Mouse (Mus musculus): ENCODE results near the gene Golga4. TPM values are rescaled to one million over a fixed set of nuclear protein-coding genes. Genes with fewer than 3 reads are reported as not detected.
A peak's percentile ranks its signal among the peaks of the same experiment; 100 is the strongest.

The Golga4 gene
- polyA plus RNA-seq, 1 experiment from 2014 or later = 48.5 TPM

DNA sequence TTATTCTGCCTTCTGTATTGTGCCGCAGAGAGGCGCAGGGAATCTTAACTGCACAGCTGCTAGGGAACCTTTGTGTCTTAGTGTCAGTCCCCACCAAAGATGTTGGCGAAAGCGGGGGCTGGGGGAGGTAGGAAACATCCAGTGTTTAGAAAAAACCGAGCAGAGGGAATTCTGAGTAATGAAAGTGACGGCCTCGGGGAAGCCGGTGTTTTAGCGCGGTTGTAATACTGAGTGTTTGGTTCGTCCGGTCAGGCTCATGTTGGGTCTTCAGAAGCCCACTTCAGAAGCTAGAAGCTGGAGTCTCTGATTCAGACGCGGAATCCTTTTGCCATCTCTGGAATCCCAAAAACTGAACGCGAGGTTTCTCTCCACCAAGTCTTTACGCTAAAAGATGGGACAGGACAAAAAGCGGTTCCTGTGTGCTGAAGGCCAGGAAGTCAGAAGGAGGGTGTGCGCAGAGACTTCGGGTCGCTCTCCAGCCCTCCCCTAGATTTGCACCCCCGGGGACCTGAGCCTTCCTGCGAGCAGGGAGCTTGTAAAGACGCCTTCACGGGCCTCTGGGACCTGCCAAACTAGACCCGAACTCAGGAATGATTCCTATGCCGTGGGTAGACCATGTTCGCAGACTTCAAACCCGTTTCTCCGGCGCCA lies 28.7 kb upstream of the Golga4 start:
- peaks cover 76% of the 10 kb centered on the region for H3K27me3 ChIP-seq (ENCODE audit: control insufficient read depth, insufficient read depth, low read length)
- under 1% methylated on average over 31 of the region's 31 CpGs for WGBS
- no peak overlapping the region for H3K27ac ChIP-seq (ENCODE audit: low read depth, low read length)
- peak; percentile 23; the same call in 1 of the 2 replicates for ATAC-seq (ENCODE audit: low FRiP score)
- H3K9me3 ChIP-seq (ENCODE audit: control insufficient read depth, low read length) = no peaks in the 10 kb centered on the region
- H3K4me3 ChIP-seq (ENCODE audit: low read depth, low read length) = peak overlapping the region; percentile 19
- peak overlapping the region; percentile 34 for H3K4me2 ChIP-seq
- peaks cover 15% of the 10 kb centered on the region for H3K4me1 ChIP-seq (ENCODE audit: control insufficient read depth, insufficient read depth, low read length)
- peak; percentile 96 for DNase-seq (ENCODE audit: low spot score, missing footprints)
- no peaks in the 10 kb centered on the region for H3K36me3 ChIP-seq (ENCODE audit: control insufficient read depth, insufficient read depth, low read length)
- no peak overlapping the region for H3K9ac ChIP-seq (ENCODE audit: low read length)

DNA sequence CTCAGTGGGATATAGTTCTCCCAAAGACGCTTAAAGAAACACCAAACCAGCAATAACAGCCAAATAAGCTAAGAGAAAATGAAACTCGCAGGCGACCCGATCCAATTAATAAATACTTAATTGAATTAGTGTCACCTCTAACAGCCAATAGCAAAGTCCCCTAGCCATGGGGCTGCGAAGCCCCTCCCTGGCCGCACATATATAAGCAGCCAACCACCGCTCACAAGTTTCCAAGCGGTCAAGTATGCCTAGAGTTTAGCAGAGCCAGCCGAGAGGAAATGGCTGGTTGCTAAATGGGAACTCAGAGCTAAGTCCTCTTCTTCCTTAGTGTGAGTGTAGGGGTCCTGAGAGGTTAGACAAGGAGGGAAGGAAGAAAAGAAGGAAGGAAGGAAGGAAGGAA lies 28.1 kb upstream of the Golga4 start, which contains the start of gene Eomes:
Gene Eomes, plus strand, starts transcription at position 252 of the 400 bp plus-strand sequence.
- WGBS = under 1% methylated on average over 9 of the region's 9 CpGs
- Histone ChIP-seq H3K27me3 (ENCODE audit: control insufficient read depth, insufficient read depth, low read length) (peaks cover 79% of the 10 kb centered on the region), H3K4me1 (ENCODE audit: control insufficient read depth, insufficient read depth, low read length) (peaks cover 15% of the 10 kb centered on the region), H3K27ac (ENCODE audit: low read depth, low read length) (no peak within 1 kb of the TSS), H3K36me3 (ENCODE audit: control insufficient read depth, insufficient read depth, low read length) (no peaks in the 10 kb centered on the region), H3K4me3 (ENCODE audit: low read depth, low read length) (peak within 1 kb of the TSS; percentile 36), H3K4me2 (peak within 1 kb of the TSS; percentile 42), H3K9me3 (ENCODE audit: control insufficient read depth, low read length) (no peaks in the 10 kb centered on the region), H3K9ac (ENCODE audit: low read length) (no peak within 1 kb of the TSS)
- DNase-seq (ENCODE audit: low spot score, missing footprints) (peak; percentile 92), ATAC-seq (ENCODE audit: low FRiP score) (no peak)

DNA sequence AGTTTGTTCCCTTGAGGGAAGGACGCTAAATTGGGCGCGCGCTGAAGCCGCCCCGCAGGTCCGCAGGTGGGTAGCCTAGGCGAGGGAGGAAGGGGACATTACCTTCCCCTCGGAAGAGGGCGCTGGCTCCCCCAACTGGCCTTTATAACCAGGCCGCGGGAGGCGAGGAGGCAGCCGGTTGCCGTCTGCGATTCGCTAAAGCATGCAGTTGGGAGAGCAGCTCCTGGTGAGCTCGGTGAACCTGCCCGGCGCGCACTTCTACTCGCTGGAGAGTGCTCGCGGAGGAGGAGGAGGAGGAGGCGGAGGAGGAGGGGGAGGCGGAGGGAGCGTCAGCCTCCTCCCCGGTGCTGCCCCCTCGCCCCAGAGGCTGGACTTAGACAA lies 27.6 kb upstream of the Golga4 start:
- WGBS = under 1% methylated on average over 27 of the region's 29 CpGs
- Histone ChIP-seq H3K4me3 (ENCODE audit: low read depth, low read length) (peak overlapping the region; percentile 36), H3K36me3 (ENCODE audit: control insufficient read depth, insufficient read depth, low read length) (no peaks in the 10 kb centered on the region), H3K27me3 (ENCODE audit: control insufficient read depth, insufficient read depth, low read length) (peaks cover 84% of the 10 kb centered on the region), H3K9ac (ENCODE audit: low read length) (no peak overlapping the region), H3K27ac (ENCODE audit: low read depth, low read length) (no peak overlapping the region), H3K9me3 (ENCODE audit: control insufficient read depth, low read length) (no peaks in the 10 kb centered on the region), H3K4me1 (ENCODE audit: control insufficient read depth, insufficient read depth, low read length) (peaks cover 15% of the 10 kb centered on the region), H3K4me2 (peak overlapping the region; percentile 42)
- ATAC-seq (ENCODE audit: low FRiP score) = no peak; the same call in none of the 2 replicates
- peak; percentile 94 for DNase-seq (ENCODE audit: low spot score, missing footprints)

DNA sequence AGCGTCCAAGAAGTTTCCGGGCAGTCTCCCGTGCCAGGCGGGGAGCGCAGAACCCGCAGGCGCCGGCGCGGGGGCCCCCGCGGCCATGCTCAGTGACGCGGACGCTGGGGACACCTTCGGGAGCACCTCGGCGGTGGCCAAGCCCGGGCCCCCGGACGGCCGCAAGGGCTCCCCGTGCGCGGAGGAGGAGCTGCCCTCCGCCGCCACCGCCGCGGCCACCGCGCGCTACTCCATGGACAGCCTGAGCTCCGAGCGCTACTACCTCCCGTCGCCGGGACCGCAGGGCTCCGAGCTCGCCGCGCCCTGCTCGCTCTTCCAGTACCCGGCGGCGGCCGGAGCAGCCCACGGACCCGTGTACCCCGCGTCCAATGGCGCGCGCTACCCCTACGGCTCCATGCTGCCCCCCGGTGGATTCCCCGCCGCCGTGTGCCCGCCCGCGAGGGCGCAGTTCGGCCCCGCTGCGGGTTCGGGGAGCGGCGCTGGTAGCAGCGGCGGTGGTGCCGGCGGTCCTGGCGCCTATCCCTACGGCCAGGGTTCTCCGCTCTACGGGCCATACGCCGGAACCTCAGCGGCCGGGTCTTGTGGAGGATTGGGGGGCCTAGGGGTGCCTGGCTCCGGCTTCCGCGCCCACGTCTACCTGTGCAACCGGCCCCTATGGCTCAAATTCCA lies 27.1 kb upstream of the Golga4 start:
- no peak overlapping the region for H3K9ac ChIP-seq (ENCODE audit: low read length)
- ATAC-seq (ENCODE audit: low FRiP score) = peak; percentile 71
- peak overlapping the region; percentile 36 for H3K4me3 ChIP-seq (ENCODE audit: low read depth, low read length)
- peak; percentile 95 for DNase-seq (ENCODE audit: low spot score, missing footprints)
- H3K9me3 ChIP-seq (ENCODE audit: control insufficient read depth, low read length) = no peaks in the 10 kb centered on the region
- WGBS = under 1% methylated on average over 71 of the region's 87 CpGs
- no peaks in the 10 kb centered on the region for H3K36me3 ChIP-seq (ENCODE audit: control insufficient read depth, insufficient read depth, low read length)
- peak overlapping the region; percentile 42 for H3K4me2 ChIP-seq
- peaks cover 89% of the 10 kb centered on the region for H3K27me3 ChIP-seq (ENCODE audit: control insufficient read depth, insufficient read depth, low read length)
- peaks cover 15% of the 10 kb centered on the region for H3K4me1 ChIP-seq (ENCODE audit: control insufficient read depth, insufficient read depth, low read length)
- H3K27ac ChIP-seq (ENCODE audit: low read depth, low read length) = no peak overlapping the region

DNA sequence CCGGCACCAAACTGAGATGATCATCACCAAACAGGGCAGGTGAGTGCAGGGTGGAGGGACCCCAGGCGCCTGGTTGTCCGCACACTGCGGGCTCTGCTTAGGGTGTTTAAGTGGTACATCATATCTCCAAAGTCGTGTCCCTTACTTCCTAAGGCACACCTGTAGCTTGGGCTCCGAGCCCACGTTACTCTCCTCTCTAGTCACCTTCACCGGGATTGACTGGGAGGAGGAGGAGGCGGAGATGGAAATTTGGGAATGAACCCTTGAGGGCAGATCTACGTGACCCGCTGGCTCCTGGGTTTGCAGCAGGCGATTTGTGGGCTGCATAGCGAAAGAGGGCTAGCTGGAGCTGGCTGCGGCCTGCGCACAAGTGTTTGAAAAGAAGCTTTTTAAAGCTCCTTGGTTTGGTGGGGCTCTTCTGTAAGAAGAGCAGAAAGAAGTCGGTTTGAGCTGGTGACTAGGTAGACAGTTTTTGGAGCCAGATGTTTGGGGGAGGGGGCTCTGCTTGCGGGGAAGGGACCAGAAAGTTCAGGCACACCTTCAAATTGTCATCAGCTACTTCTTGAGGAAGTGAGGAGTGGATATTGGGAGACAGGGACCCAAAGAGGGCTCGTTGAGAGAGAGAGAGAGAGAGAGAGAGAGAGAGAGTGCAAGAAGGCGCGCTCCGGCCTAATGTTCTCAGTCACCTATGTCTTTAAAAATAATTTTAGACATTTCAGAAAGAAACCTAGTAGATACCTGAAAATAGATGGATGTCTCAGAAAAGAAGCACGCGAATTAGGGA lies 26.4 kb upstream of the Golga4 start:
- DNase-seq (ENCODE audit: low spot score, missing footprints) = peak; percentile 92
- no peak; the same call in 1 of the 2 replicates for ATAC-seq (ENCODE audit: low FRiP score)
- peak overlapping the region; percentile 36; the same call in 1 of the 2 replicates for H3K4me3 ChIP-seq (ENCODE audit: low read depth, low read length)
- H3K36me3 ChIP-seq (ENCODE audit: control insufficient read depth, insufficient read depth, low read length) = no peaks in the 10 kb centered on the region
- no peaks in the 10 kb centered on the region for H3K9me3 ChIP-seq (ENCODE audit: control insufficient read depth, low read length)
- H3K9ac ChIP-seq (ENCODE audit: low read length) = no peak overlapping the region
- H3K27ac ChIP-seq (ENCODE audit: low read depth, low read length) = no peak overlapping the region
- H3K4me2 ChIP-seq = no peak overlapping the region
- peaks cover 93% of the 10 kb centered on the region for H3K27me3 ChIP-seq (ENCODE audit: control insufficient read depth, insufficient read depth, low read length)
- H3K4me1 ChIP-seq (ENCODE audit: control insufficient read depth, insufficient read depth, low read length) = peaks cover 15% of the 10 kb centered on the region
- 2% methylated on average over 23 of the region's 23 CpGs for WGBS

DNA sequence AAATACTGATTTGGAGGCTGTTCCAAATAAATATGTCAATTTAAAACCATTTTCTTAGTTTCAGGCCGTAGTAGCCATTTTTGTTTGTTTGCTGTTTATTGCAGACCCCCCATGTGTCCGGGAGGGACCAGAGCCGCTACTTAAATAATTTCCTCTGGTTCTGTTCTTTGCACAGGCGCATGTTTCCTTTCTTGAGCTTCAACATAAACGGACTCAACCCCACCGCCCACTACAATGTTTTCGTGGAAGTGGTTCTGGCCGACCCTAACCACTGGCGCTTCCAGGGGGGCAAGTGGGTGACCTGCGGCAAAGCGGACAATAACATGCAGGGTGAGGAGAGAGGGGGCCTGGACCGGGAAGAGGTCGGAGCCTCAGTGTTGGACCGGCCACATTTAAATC lies 25.8 kb upstream of the Golga4 start:
- WGBS = 2% methylated on average over 14 of the region's 14 CpGs
- Histone ChIP-seq H3K27ac (ENCODE audit: low read depth, low read length) (no peak overlapping the region), H3K9ac (ENCODE audit: low read length) (no peak overlapping the region), H3K4me1 (ENCODE audit: control insufficient read depth, insufficient read depth, low read length) (peaks cover 15% of the 10 kb centered on the region), H3K4me3 (ENCODE audit: low read depth, low read length) (no peak overlapping the region), H3K27me3 (ENCODE audit: control insufficient read depth, insufficient read depth, low read length) (peaks cover 93% of the 10 kb centered on the region), H3K9me3 (ENCODE audit: control insufficient read depth, low read length) (no peaks in the 10 kb centered on the region), H3K36me3 (ENCODE audit: control insufficient read depth, insufficient read depth, low read length) (no peaks in the 10 kb centered on the region), H3K4me2 (no peak overlapping the region)
- DNase-seq (ENCODE audit: low spot score, missing footprints) (peak; percentile 91), ATAC-seq (ENCODE audit: low FRiP score) (no peak)

DNA sequence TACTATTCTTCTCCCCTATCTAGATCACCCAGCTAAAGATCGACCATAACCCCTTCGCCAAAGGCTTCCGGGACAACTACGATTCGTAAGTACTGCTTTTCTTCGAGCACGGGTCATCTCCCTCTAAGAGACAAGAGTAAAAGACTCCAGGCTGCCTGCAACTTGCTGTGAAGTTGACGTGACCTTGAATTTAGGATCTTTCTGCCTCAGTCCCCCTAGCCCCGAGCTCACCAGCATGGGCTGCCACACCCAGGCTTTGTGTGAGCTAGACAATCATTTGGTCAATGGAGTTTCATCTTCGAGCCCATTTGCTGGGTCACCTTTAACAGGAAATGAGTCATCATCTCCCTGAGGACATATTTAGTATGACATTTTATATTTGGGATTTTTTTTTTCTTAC lies 23.9 kb upstream of the Golga4 start:
- no peak for ATAC-seq (ENCODE audit: low FRiP score)
- Histone ChIP-seq H3K27ac (ENCODE audit: low read depth, low read length) (no peak overlapping the region), H3K4me2 (no peak overlapping the region), H3K4me1 (ENCODE audit: control insufficient read depth, insufficient read depth, low read length) (peaks cover 19% of the 10 kb centered on the region), H3K9me3 (ENCODE audit: control insufficient read depth, low read length) (no peaks in the 10 kb centered on the region), H3K4me3 (ENCODE audit: low read depth, low read length) (no peak overlapping the region), H3K9ac (ENCODE audit: low read length) (no peak overlapping the region), H3K27me3 (ENCODE audit: control insufficient read depth, insufficient read depth, low read length) (peaks cover 97% of the 10 kb centered on the region), H3K36me3 (ENCODE audit: control insufficient read depth, insufficient read depth, low read length) (no peaks in the 10 kb centered on the region)
- DNase-seq (ENCODE audit: low spot score, missing footprints) = no peak
- WGBS = 78% methylated on average over 10 of the region's 10 CpGs

DNA sequence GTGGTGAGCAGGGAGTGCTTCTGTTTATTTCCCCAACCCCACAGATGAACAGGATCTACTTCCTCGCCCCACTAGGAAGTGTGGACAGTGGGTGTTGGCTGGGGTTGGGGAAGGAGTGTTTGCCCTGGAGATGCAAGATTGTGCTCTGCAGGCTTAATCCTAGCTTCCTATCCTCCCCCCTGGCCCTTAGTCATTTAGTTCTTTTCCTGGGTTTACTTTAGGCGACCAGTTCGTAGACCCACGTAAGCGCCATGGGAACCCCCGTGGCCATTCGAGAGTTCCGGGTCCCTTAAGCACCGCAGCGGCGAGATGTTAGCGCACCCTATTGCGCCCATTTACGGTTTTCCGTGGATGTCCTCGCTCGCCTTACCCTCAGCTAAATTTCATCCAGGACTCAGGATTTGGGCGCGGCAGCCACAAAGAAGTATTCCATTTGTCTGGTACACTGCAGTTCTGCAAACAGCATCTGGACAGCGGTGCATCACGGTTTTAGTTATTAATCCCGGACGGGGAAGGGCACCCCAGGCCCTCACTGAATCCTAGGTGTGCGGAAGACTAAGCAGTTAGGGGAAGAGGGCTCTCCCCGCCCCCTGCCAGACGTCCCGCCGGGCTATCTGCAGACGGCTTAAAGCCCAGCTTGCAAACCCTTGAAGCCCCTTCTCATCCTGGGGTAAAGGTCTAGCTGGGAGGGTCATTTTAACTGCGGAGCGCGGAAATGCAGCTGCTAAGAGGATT lies 19.5 kb upstream of the Golga4 start:
- ATAC-seq (ENCODE audit: low FRiP score) (peak; percentile 25; the same call in 1 of the 2 replicates), DNase-seq (ENCODE audit: low spot score, missing footprints) (peak; percentile 93)
- Histone ChIP-seq H3K9ac (ENCODE audit: low read length) (no peak overlapping the region), H3K4me3 (ENCODE audit: low read depth, low read length) (no peak overlapping the region), H3K27me3 (ENCODE audit: control insufficient read depth, insufficient read depth, low read length) (peaks cover 75% of the 10 kb centered on the region), H3K4me1 (ENCODE audit: control insufficient read depth, insufficient read depth, low read length) (peaks cover 20% of the 10 kb centered on the region), H3K36me3 (ENCODE audit: control insufficient read depth, insufficient read depth, low read length) (no peaks in the 10 kb centered on the region), H3K27ac (ENCODE audit: low read depth, low read length) (no peak overlapping the region), H3K9me3 (ENCODE audit: control insufficient read depth, low read length) (no peaks in the 10 kb centered on the region), H3K4me2 (peak overlapping the region; percentile 29)
- under 1% methylated on average over 32 of the region's 32 CpGs for WGBS
